Mouse (Mus musculus) intestine, embryonic 14.5 days (tissue): Measurements from ENCODE around the gene Dusp22. TPM values are rescaled to one million over a fixed set of nuclear protein-coding genes. Genes with fewer than 3 reads are reported as not detected.
A peak's percentile ranks its signal among the peaks of the same experiment; 100 is the strongest.

Source experiments
- ATAC-seq: fragments of 200-750 bp; cut with Nextera tagmentation; replicated peaks from 2 replicates; pipeline ENCODE4 v1.8.0; 2017; ENCODE audit warnings: low read depth, moderate number of reproducible peaks, moderate TSS enrichment, moderate library complexity; ENCODE audit not compliant: low FRiP score, low TSS enrichment
- DNase-seq: peaks from one replicate; pipeline ENCODE4 v3.0.0-alpha.2; 2018; ENCODE audit warnings: low spot score
- H3K27ac ChIP-seq: fragments of 300-500 bp; sonication (generic); 2 replicates; pipeline ENCODE4 v1.5.1; 2014; ENCODE audit warnings: low read depth, mild to moderate bottlenecking, control low read depth
- H3K27me3 ChIP-seq: fragments of 300-500 bp; sonication (generic); replicated peaks from 2 replicates; pipeline ENCODE4 v1.6.1; 2014; ENCODE audit warnings: low read length, control low read depth; ENCODE audit not compliant: control insufficient read depth, insufficient read depth
- H3K36me3 ChIP-seq: fragments of 300-500 bp; sonication (generic); 2 replicates; pipeline ENCODE4 v1.6.1; 2014; ENCODE audit warnings: low read length, control low read depth; ENCODE audit not compliant: control insufficient read depth, insufficient read depth
- H3K4me1 ChIP-seq: fragments of 300-500 bp; sonication (generic); replicated peaks from 2 replicates; pipeline ENCODE4 v1.6.1; 2014; ENCODE audit warnings: low read length, control low read depth, mixed read lengths; ENCODE audit not compliant: control insufficient read depth, insufficient read depth
- H3K4me2 ChIP-seq: fragments of 300-500 bp; sonication (generic); 2 replicates; pipeline ENCODE4 v1.6.1; 2014; ENCODE audit warnings: low read length
- H3K4me3 ChIP-seq: fragments of 300-500 bp; sonication (generic); 2 replicates; pipeline ENCODE4 v1.5.1; 2014; ENCODE audit warnings: low read depth, low read length, control low read depth, mixed read lengths
- H3K9ac ChIP-seq: fragments of 300-500 bp; sonication (generic); 2 replicates; pipeline ENCODE4 v1.6.1; 2014; ENCODE audit warnings: mild to moderate bottlenecking, low read length
- H3K9me3 ChIP-seq: fragments of 300-500 bp; sonication (generic); 2 replicates; pipeline ENCODE4 v1.6.1; 2016; ENCODE audit warnings: low read length, control low read depth; ENCODE audit not compliant: control insufficient read depth
- WGBS: fragments of 180-500 bp; shearing (Covaris S2); extraction: QIAGEN DNeasy Blood & Tissue Kit; methylation state at CpG from one replicate; pipeline ENCODE4 v1.1.7; 2014; 5-methylcytosine and 5-hydroxymethylcytosine counted together
- polyA plus RNA-seq: library from polyadenylated mRNA; unstranded; fragments of >200 nt; fragmentation: Nextera tagmentation; extraction: Ambion mirVana; gene quantifications from 2 replicates; pipeline ENCODE4 v1.2.1, GENCODE M21; 2014

The Dusp22 gene
- polyA plus RNA-seq, 1 experiment from 2014 or later: 21.2 TPM

GRCm38 (mm10) chr13:30747068-30747467 is 87.3 kb downstream of the Dusp22 start:
- Histone ChIP-seq H3K4me2 (no peak overlapping the region), H3K9ac (no peak overlapping the region), H3K4me1 (0 out of 2 replicates have a peak, but pooled peaks cover 4% of the 10 kb centered on the region), H3K9me3 (no peaks in the 10 kb centered on the region), H3K4me3 (no peak overlapping the region), H3K27ac (no peak overlapping the region), H3K27me3 (peaks cover 53% of the 10 kb centered on the region), H3K36me3 (no peaks in the 10 kb centered on the region)
- ATAC-seq (no peak), DNase-seq (no peak)
- WGBS: 74% methylated on average over 5 of the region's 5 CpGs

GRCm38 (mm10) chr13:30747504-30747903 is 87.7 kb downstream of the Dusp22 start:
- peaks cover 58% of the 10 kb centered on the region for H3K27me3 ChIP-seq
- no peak overlapping the region for H3K4me2 ChIP-seq
- no peak for ATAC-seq
- no peak for DNase-seq
- no peaks in the 10 kb centered on the region for H3K36me3 ChIP-seq
- no peak overlapping the region for H3K4me3 ChIP-seq
- H3K27ac ChIP-seq: no peak overlapping the region
- H3K4me1 ChIP-seq: 0 out of 2 replicates have a peak, but pooled peaks cover 4% of the 10 kb centered on the region
- H3K9ac ChIP-seq: no peak overlapping the region
- 62% methylated on average over 11 of the region's 11 CpGs for WGBS
- no peaks in the 10 kb centered on the region for H3K9me3 ChIP-seq

GRCm38 (mm10) chr13:30748321-30748720 is 88.5 kb downstream of the Dusp22 start:
- no peak overlapping the region for H3K27ac ChIP-seq
- H3K9me3 ChIP-seq: no peaks in the 10 kb centered on the region
- 51% methylated on average over 11 of the region's 11 CpGs for WGBS
- DNase-seq (no peak), ATAC-seq (no peak)
- H3K27me3 ChIP-seq: peaks cover 61% of the 10 kb centered on the region
- H3K4me3 ChIP-seq: no peak overlapping the region
- H3K4me1 ChIP-seq: 0 out of 2 replicates have a peak, but pooled peaks cover 4% of the 10 kb centered on the region
- H3K9ac ChIP-seq: no peak overlapping the region
- no peak overlapping the region; the same call in 1 of the 2 replicates for H3K4me2 ChIP-seq
- no peaks in the 10 kb centered on the region for H3K36me3 ChIP-seq

- H3K36me3 ChIP-seq: no peaks in the 10 kb centered on the region
- no peak within 1 kb of the TSS for H3K27ac ChIP-seq
- ATAC-seq (peak; percentile 78), DNase-seq (peak; percentile 65)
- under 1% methylated on average over 21 of the region's 21 CpGs for WGBS
- no peak within 1 kb of the TSS for H3K9ac ChIP-seq
- peak within 1 kb of the TSS; percentile 36 for H3K4me3 ChIP-seq
- H3K27me3 ChIP-seq: peaks cover 61% of the 10 kb centered on the region
- H3K9me3 ChIP-seq: no peaks in the 10 kb centered on the region
- H3K4me2 ChIP-seq: peak within 1 kb of the TSS; percentile 60
- 0 out of 2 replicates have a peak, but pooled peaks cover 4% of the 10 kb centered on the region for H3K4me1 ChIP-seq
Measured at GRCm38 (mm10) chr13:30749021-30749556, 89.3 kb downstream of the Dusp22 start, which contains the start of gene Irf4. Irf4 (plus strand) TSS chr13:30749226.

- 3% methylated on average over 11 of the region's 11 CpGs for WGBS
- ATAC-seq: no peak
- peak; percentile 59 for DNase-seq
- Histone ChIP-seq H3K27me3 (peaks cover 61% of the 10 kb centered on the region), H3K36me3 (no peaks in the 10 kb centered on the region), H3K4me3 (peak overlapping the region; percentile 36), H3K27ac (no peak overlapping the region), H3K4me1 (0 out of 2 replicates have a peak, but pooled peaks cover 4% of the 10 kb centered on the region), H3K9me3 (no peaks in the 10 kb centered on the region), H3K9ac (no peak overlapping the region), H3K4me2 (peak overlapping the region; percentile 60)
Measured at GRCm38 (mm10) chr13:30749557-30750141, 89.8 kb downstream of the Dusp22 start.

GRCm38 (mm10) chr13:30750461-30751303 is 90.9 kb downstream of the Dusp22 start:
- Histone ChIP-seq H3K9me3 (no peaks in the 10 kb centered on the region), H3K9ac (no peak overlapping the region), H3K4me2 (peak overlapping the region; percentile 54), H3K27ac (no peak overlapping the region), H3K36me3 (no peaks in the 10 kb centered on the region), H3K27me3 (peaks cover 59% of the 10 kb centered on the region), H3K4me3 (peak overlapping the region; percentile 32), H3K4me1 (0 out of 2 replicates have a peak, but pooled peaks cover 4% of the 10 kb centered on the region)
- WGBS: 3% methylated on average over 33 of the region's 33 CpGs
- DNase-seq: peak; percentile 65
- no peak for ATAC-seq

- no peaks in the 10 kb centered on the region for H3K9me3 ChIP-seq
- no peak overlapping the region for H3K27ac ChIP-seq
- H3K36me3 ChIP-seq: no peaks in the 10 kb centered on the region
- no peak overlapping the region for H3K9ac ChIP-seq
- no peak overlapping the region for H3K4me3 ChIP-seq
- WGBS: 31% methylated on average over 6 of the region's 6 CpGs
- H3K4me2 ChIP-seq: no peak overlapping the region
- H3K4me1 ChIP-seq: 0 out of 2 replicates have a peak, but pooled peaks cover 4% of the 10 kb centered on the region
- no peak for ATAC-seq
- H3K27me3 ChIP-seq: peaks cover 57% of the 10 kb centered on the region
- DNase-seq: no peak
Measured at GRCm38 (mm10) chr13:30751304-30751580, 91.4 kb downstream of the Dusp22 start.

GRCm38 (mm10) chr13:30752581-30753187 is 92.9 kb downstream of the Dusp22 start:
- Histone ChIP-seq H3K4me3 (no peak overlapping the region), H3K4me1 (0 out of 2 replicates have a peak, but pooled peaks cover 4% of the 10 kb centered on the region), H3K9ac (no peak overlapping the region), H3K36me3 (no peaks in the 10 kb centered on the region), H3K9me3 (no peaks in the 10 kb centered on the region), H3K27me3 (peaks cover 51% of the 10 kb centered on the region), H3K27ac (no peak overlapping the region), H3K4me2 (no peak overlapping the region)
- 79% methylated on average over 4 of the region's 4 CpGs for WGBS
- DNase-seq (no peak), ATAC-seq (no peak)
